Mouse (Mus musculus): ENCODE measurements around the gene Cited4. TPM values are rescaled to one million over a fixed set of nuclear protein-coding genes. Genes with fewer than 3 reads are reported as not detected.

Gene Cited4
- polyA plus RNA-seq (2017; shearing (Covaris generic)), result 0.72 TPM

GRCm38 (mm10) chr4:120666358-120667024 is at the start of gene Cited4:
TSS of gene Cited4 (plus strand) at chr4:120666572.

Other genes starting within 250 kb of the Cited4 start
- gene Slfnl1, start 134.3 kb upstream of the Cited4 start, polyA plus RNA-seq (2017; shearing (Covaris generic)), result 0.22 TPM
- 22.6 TPM for gene Ctps, start 96.3 kb upstream of the Cited4 start, polyA plus RNA-seq (2017; shearing (Covaris generic))
- gene Gm8439, start 77.8 kb upstream of the Cited4 start, polyA plus RNA-seq (2017; shearing (Covaris generic)), result not detected
- gene Kcnq4, start 82.0 kb downstream of the Cited4 start, polyA plus RNA-seq (2017; shearing (Covaris generic)), result not detected
- gene Nfyc, start 165.0 kb downstream of the Cited4 start, polyA plus RNA-seq (2017; shearing (Covaris generic)), result 103 TPM
- gene Rims3, start 188.2 kb downstream of the Cited4 start, polyA plus RNA-seq (2017; shearing (Covaris generic)), result 1.3 TPM

All from effector memory CD4-positive, alpha-beta T cell, adult 7 months (primary cell).